9 mouse cellular contexts compared by ENCODE assay signal in the genomic region with DNA sequence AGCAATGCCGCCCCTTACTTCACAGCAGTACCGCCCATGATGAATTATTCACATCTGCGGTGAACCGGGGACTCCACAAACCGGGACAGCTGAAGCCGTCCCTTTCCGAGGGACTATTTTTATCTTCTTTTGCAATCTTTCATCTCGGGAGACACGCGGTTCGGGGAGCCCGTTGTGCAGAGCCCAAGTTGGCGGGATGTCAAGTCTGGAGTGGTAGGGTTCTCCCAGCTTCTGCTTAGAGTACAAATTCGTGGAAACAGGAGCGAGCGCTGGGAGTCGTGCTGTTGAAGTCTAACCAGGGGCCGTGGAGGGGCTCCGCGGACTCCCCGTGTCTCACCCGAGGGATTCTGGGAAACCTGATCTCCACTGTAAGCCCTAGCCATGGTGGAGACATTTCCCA. TPM values are rescaled to one million over a fixed set of nuclear protein-coding genes. Genes with fewer than 3 reads are reported as not detected.
A peak's percentile ranks its signal among the peaks of the same experiment; 100 is the strongest.
DNase-seq lines count a peak whose midpoint lies in the region; ATAC-seq and TF ChIP-seq lines count a peak whose summit lies in the region.
"Had no signal": no experiment of that assay in that cellular context is flagged by ENCODE, and none has a peak within 500 bp of the region (broad histone marks: within the 10 kb centered on the region; RNA-seq: fewer than 3 reads in every experiment).

No protein-coding gene starts in this region.

- 19% methylated on average over 22 of the region's 22 CpGs for WGBS in heart, embryonic 12.5 days
- whole genome bisulfite sequencing in embryonic facial prominence, embryonic 15.5 days: 13% methylated on average over 22 of the region's 22 CpGs
- WGBS in heart, postnatal 0 days: 13% methylated on average over 22 of the region's 22 CpGs
- 26% methylated on average over 22 of the region's 22 CpGs for WGBS in stomach, embryonic 16.5 days

- H3K9ac ChIP-seq in heart, embryonic 12.5 days: peak overlapping the region; percentile 27; the same call in 1 of the 2 replicates
- H3K9ac ChIP-seq in embryonic facial prominence, embryonic 15.5 days: 0 out of 2 replicates have a peak overlapping the region, but pooled peaks have one; percentile 4
- H3K9ac ChIP-seq in heart, postnatal 0 days (replicated peaks; ENCODE audit: low read depth, low read length): no peak overlapping the region
- peak overlapping the region; percentile 33; the same call in 1 of the 2 replicates for H3K9ac ChIP-seq in stomach, embryonic 16.5 days (ENCODE audit: low read length)

- no peaks in the 10 kb centered on the region for H3K36me3 ChIP-seq in heart, embryonic 12.5 days
- no peaks in the 10 kb centered on the region for H3K36me3 ChIP-seq in embryonic facial prominence, embryonic 15.5 days
- H3K36me3 ChIP-seq in heart, postnatal 0 days (replicated peaks; ENCODE audit: control insufficient read depth, insufficient read depth, low read length): no peaks in the 10 kb centered on the region
- H3K36me3 ChIP-seq in stomach, embryonic 16.5 days (ENCODE audit: control insufficient read depth, insufficient read depth, low read length): no peaks in the 10 kb centered on the region

- no peak for ATAC-seq in heart, embryonic 12.5 days (ENCODE audit: insufficient number of reproducible peaks, low FRiP score)
- no peak for ATAC-seq in embryonic facial prominence, embryonic 15.5 days (ENCODE audit: insufficient number of reproducible peaks, low FRiP score, low TSS enrichment, low read depth)
- ATAC-seq in heart, postnatal 0 days (ENCODE audit: insufficient read depth, low read depth): no peak
- no peak for ATAC-seq in stomach, embryonic 16.5 days (ENCODE audit: insufficient read depth, low FRiP score)

- peak overlapping the region; percentile 49; the same call in 1 of the 2 replicates for H3K27ac ChIP-seq in heart, embryonic 12.5 days (ENCODE audit: poor library complexity, severe bottlenecking)
- peak overlapping the region; percentile 86; the same call in 1 of the 2 replicates for H3K27ac ChIP-seq in embryonic facial prominence, embryonic 15.5 days (replicated peaks)
- no peak overlapping the region for H3K27ac ChIP-seq in heart, postnatal 0 days (ENCODE audit: low read depth)
- H3K27ac ChIP-seq in stomach, embryonic 16.5 days (ENCODE audit: low read length): peak overlapping the region; percentile 96

- H3K4me2 ChIP-seq in heart, embryonic 12.5 days: peak overlapping the region; percentile 58
- peak overlapping the region; percentile 33 for H3K4me2 ChIP-seq in embryonic facial prominence, embryonic 15.5 days (replicated peaks)
- H3K4me2 ChIP-seq in heart, postnatal 0 days (ENCODE audit: low read depth, low read length): peak overlapping the region; percentile 44
- H3K4me2 ChIP-seq in stomach, embryonic 16.5 days (ENCODE audit: low read depth, low read length): peak overlapping the region; percentile 20; the same call in 1 of the 2 replicates

- no peaks in the 10 kb centered on the region for H3K27me3 ChIP-seq in heart, embryonic 12.5 days (replicated peaks)
- H3K27me3 ChIP-seq in embryonic facial prominence, embryonic 15.5 days: no peaks in the 10 kb centered on the region; the same call in 1 of the 2 replicates
- H3K27me3 ChIP-seq in heart, postnatal 0 days (ENCODE audit: control insufficient read depth, insufficient read depth, low read length): peaks cover 7% of the 10 kb centered on the region; the same call in 1 of the 2 replicates
- H3K27me3 ChIP-seq in stomach, embryonic 16.5 days (ENCODE audit: control insufficient read depth, insufficient read depth, low read length): no peaks in the 10 kb centered on the region

- H3K4me3 ChIP-seq in heart, embryonic 12.5 days: no peak overlapping the region
- H3K4me3 ChIP-seq in embryonic facial prominence, embryonic 15.5 days (replicated peaks): 0 out of 2 replicates have a peak overlapping the region, but pooled peaks have one; percentile 4
- peak overlapping the region; percentile 15; the same call in 1 of the 2 replicates for H3K4me3 ChIP-seq in heart, postnatal 0 days (ENCODE audit: low read depth, low read length)
- H3K4me3 ChIP-seq in stomach, embryonic 16.5 days (replicated peaks; ENCODE audit: low read length): no peak overlapping the region

- no peak for TF ChIP-seq EP300 in heart, postnatal 0 days (IDR thresholded peaks at IDR 0.05; ENCODE audit: low read depth)

- no peak for DNase-seq in heart, adult 9 months (ENCODE audit: low spot score in 2 of 2)
- DNase-seq in heart, postnatal 0 days (ENCODE audit: low spot score): no peak
- peak; percentile 53 for DNase-seq in layer of hippocampus, adult 9-11 months
- peak; percentile 33 for DNase-seq in lung, postnatal 25 days (ENCODE audit: low spot score)
- DNase-seq in cerebellum, postnatal 4 days (ENCODE audit: low spot score in 2 of 2): no peak

- peaks cover 55% of the 10 kb centered on the region for H3K4me1 ChIP-seq in heart, embryonic 12.5 days (replicated peaks)
- H3K4me1 ChIP-seq in embryonic facial prominence, embryonic 15.5 days: peaks cover 71% of the 10 kb centered on the region
- H3K4me1 ChIP-seq in heart, postnatal 0 days (ENCODE audit: control insufficient read depth, insufficient read depth): 0 out of 2 replicates have a peak, but pooled peaks cover 10% of the 10 kb centered on the region
- peaks cover 55% of the 10 kb centered on the region for H3K4me1 ChIP-seq in stomach, embryonic 16.5 days (ENCODE audit: control insufficient read depth, insufficient read depth, low read length)

- H3K9me3 ChIP-seq in heart, embryonic 12.5 days (replicated peaks): no peaks in the 10 kb centered on the region
- no peaks in the 10 kb centered on the region for H3K9me3 ChIP-seq in embryonic facial prominence, embryonic 15.5 days (replicated peaks)
- H3K9me3 ChIP-seq in heart, postnatal 0 days (replicated peaks; ENCODE audit: control insufficient read depth, low read length): no peaks in the 10 kb centered on the region
- H3K9me3 ChIP-seq in stomach, embryonic 16.5 days (replicated peaks; ENCODE audit: control insufficient read depth, low read length): no peaks in the 10 kb centered on the region

- TF ChIP-seq CTCF in heart, postnatal 0 days (IDR thresholded peaks at IDR 0.05; ENCODE audit: low read depth): no peak

RNA-seq across cellular contexts. Expression of gene Dlk1, which starts 53.0 kb away (rescaled TPM):
- 61.1 and 69.0 TPM in 2 replicates for polyA plus RNA-seq in heart, embryonic 12.5 days (2016; fragmentation: Nextera tagmentation; extraction: Ambion mirVana)
- polyA plus RNA-seq in embryonic facial prominence, embryonic 15.5 days (2015; fragmentation: Nextera tagmentation; extraction: Ambion mirVana): 710 and 761 TPM in 2 replicates
- 45.0 and 55.2 TPM in 2 replicates for total RNA-seq in heart, postnatal 0 days (2014; rRNA removed; ENCODE audit: low replicate concordance)
- polyA plus RNA-seq in heart, postnatal 0 days (2015; fragmentation: Nextera tagmentation; extraction: Ambion mirVana): 55.1 and 62.9 TPM in 2 replicates
- 449 and 542 TPM in 2 replicates for polyA plus RNA-seq in stomach, embryonic 16.5 days (2015; fragmentation: Nextera tagmentation; extraction: Ambion mirVana)
- total RNA-seq: neutrophil, adult 5-6 weeks had no signal

Comparison
In these comparisons a context has a peak if more than half of its experiments do, and no peak if none do; other contexts are left out.
1. H3K4me3 ChIP-seq: peak in embryonic facial prominence, embryonic 15.5 days (single experiment) and heart, postnatal 0 days (single experiment); none in heart, embryonic 12.5 days (single experiment) and stomach, embryonic 16.5 days (single experiment).
2. DNase-seq: peak in layer of hippocampus, adult 9-11 months (single experiment) and lung, postnatal 25 days (single experiment); none in heart, adult 9 months (0 of 2), heart, postnatal 0 days (single experiment) and cerebellum, postnatal 4 days (0 of 2).
3. Peak in every context shown above with its lines, with median percentiles within 50 percentile points of each other: H3K4me2 ChIP-seq.